Mouse (Mus musculus): ENCODE data around the gene Tecr.

GRCm38 (mm10) chr8:83647511-83647910 lies 39.7 kb upstream of the Tecr start:
- TF ChIP-seq CTCF (IDR thresholded peaks at IDR 0.05; ENCODE audit: extremely low read depth, insufficient read length, insufficient replicate concordance, low read depth, low read length) (no peak), POLR2A (IDR thresholded peaks at IDR 0.05; ENCODE audit: low read depth, low read length) (no peak)

Measured in small intestine, adult 2 months (tissue).